Mouse (Mus musculus) midbrain, embryonic 12.5 days (tissue): ENCODE measurements around the gene Setd1b. TPM values are rescaled to one million over a fixed set of nuclear protein-coding genes. Genes with fewer than 3 reads are reported as not detected.

Experiments
- ATAC-seq: fragments of 200-750 bp; cut with Nextera tagmentation; 2 replicates; pipeline ENCODE4 v1.8.0; 2017; ENCODE audit warnings: low read depth, moderate TSS enrichment, moderate library complexity; ENCODE audit not compliant: low FRiP score
- H3K27ac ChIP-seq: fragments of 300-500 bp; sonication (generic); replicated peaks from 2 replicates; pipeline ENCODE4 v1.5.1; 2016; ENCODE audit warnings: mild to moderate bottlenecking
- H3K27me3 ChIP-seq: fragments of 300-500 bp; sonication (generic); 2 replicates; pipeline ENCODE4 v1.6.1; 2016; ENCODE audit warnings: mild to moderate bottlenecking
- H3K36me3 ChIP-seq: fragments of 300-500 bp; sonication (generic); 2 replicates; pipeline ENCODE4 v1.6.1; 2016
- H3K4me1 ChIP-seq: fragments of 300-500 bp; sonication (generic); 2 replicates; pipeline ENCODE4 v1.6.1; 2016
- H3K4me2 ChIP-seq: fragments of 300-500 bp; sonication (generic); replicated peaks from 2 replicates; pipeline ENCODE4 v1.6.1; 2016; ENCODE audit warnings: mild to moderate bottlenecking, moderate library complexity
- H3K4me3 ChIP-seq: fragments of 300-500 bp; sonication (generic); 2 replicates; pipeline ENCODE4 v1.5.1; 2016; ENCODE audit warnings: mild to moderate bottlenecking
- H3K9ac ChIP-seq: fragments of 300-500 bp; sonication (generic); replicated peaks from 2 replicates; pipeline ENCODE4 v1.6.1; 2016; ENCODE audit warnings: mild to moderate bottlenecking, moderate library complexity
- H3K9me3 ChIP-seq: fragments of 300-500 bp; sonication (generic); 2 replicates; pipeline ENCODE4 v1.6.1; 2016; ENCODE audit warnings: mild to moderate bottlenecking
- WGBS: fragments of 180-500 bp; shearing (Covaris S2); methylation state at CpG from one replicate; pipeline ENCODE4 v1.1.7; 2016; 5-methylcytosine and 5-hydroxymethylcytosine counted together
- polyA plus RNA-seq: library from polyadenylated mRNA; unstranded; fragments of >200 nt; fragmentation: Nextera tagmentation; extraction: Ambion mirVana; gene quantifications from 2 replicates; pipeline ENCODE4 v1.2.1, GENCODE M21; 2016

Gene Setd1b
- polyA plus RNA-seq, 1 experiment from 2014 or later: 13.2 TPM

DNA sequence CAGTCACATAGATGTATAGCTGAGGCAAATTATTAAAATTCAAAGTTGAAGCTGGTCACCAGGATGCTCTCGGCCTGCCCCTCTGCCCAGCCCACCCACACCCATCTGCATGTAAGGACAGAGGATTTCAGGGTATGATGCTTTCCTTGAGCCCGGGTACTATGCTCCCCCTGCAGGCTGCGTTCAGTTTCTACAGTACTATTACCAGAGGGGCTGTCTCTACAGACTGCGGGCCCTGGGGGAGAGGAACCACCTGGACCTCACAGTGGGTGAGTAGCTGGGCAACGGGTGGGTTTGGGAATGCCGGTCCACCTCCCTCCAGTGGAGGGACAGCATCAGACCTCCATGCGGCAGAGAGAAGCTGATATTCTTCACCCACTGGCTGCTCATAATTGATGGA is 27.1 kb upstream of the Setd1b start:
- Histone ChIP-seq H3K4me2 (no peak overlapping the region), H3K27ac (no peak overlapping the region), H3K9ac (no peak overlapping the region), H3K36me3 (no peaks in the 10 kb centered on the region), H3K27me3 (no peaks in the 10 kb centered on the region), H3K4me3 (no peak overlapping the region), H3K9me3 (no peaks in the 10 kb centered on the region), H3K4me1 (peaks cover 6% of the 10 kb centered on the region)
- no peak for ATAC-seq
- 37% methylated on average over 7 of the region's 7 CpGs for WGBS

DNA sequence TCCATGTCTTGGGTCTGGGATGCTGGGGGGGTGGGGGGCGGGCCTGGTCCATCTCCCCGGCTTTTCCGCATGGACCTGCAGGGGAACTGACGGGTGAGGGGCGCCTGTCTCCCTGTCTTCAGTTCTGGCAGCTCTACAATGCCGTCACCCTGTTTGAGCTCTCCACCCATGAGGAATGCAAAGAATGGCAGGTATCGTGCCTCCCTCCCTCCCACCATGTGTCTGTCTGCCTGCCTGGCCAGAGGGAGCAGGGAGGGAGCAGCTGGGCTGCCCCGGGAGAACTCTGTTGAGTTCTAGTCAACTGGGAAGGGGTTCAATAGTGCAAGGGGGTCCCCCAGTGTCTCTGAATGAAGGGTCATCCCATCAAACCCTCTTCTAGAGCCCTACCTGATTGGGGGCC is 25.9 kb upstream of the Setd1b start:
- ATAC-seq: no peak
- H3K36me3 ChIP-seq: no peaks in the 10 kb centered on the region
- peaks cover 4% of the 10 kb centered on the region; the same call in 1 of the 2 replicates for H3K4me1 ChIP-seq
- no peaks in the 10 kb centered on the region for H3K9me3 ChIP-seq
- no peaks in the 10 kb centered on the region for H3K27me3 ChIP-seq
- no peak overlapping the region for H3K4me3 ChIP-seq
- WGBS: 80% methylated on average over 8 of the region's 8 CpGs
- no peak overlapping the region for H3K9ac ChIP-seq
- no peak overlapping the region for H3K27ac ChIP-seq
- H3K4me2 ChIP-seq: no peak overlapping the region

DNA sequence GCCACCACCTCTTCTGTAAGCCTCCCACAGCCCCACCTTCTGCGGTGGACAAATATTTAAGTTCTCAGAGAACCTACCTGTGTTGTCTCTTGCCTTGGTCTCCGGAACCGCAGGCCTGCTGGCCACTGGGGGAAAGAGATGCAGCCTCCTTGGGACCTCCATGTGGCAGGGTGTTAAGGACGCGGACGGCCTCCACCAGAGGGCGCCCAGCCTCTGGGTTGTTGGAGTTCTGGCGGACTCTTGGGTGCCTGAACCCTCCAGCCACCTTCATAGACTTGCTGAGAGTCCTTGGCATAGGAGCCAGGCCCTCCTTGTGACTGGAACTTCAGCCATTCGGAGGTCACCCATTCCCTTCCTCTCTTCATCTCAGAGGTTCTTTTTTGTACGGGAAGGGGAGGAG is 24.7 kb upstream of the Setd1b start:
- 15% methylated on average over 10 of the region's 10 CpGs for WGBS
- Histone ChIP-seq H3K4me2 (no peak overlapping the region), H3K27me3 (no peaks in the 10 kb centered on the region), H3K9ac (no peak overlapping the region), H3K36me3 (0 out of 2 replicates have a peak, but pooled peaks cover 2% of the 10 kb centered on the region), H3K27ac (no peak overlapping the region), H3K4me1 (peaks cover 4% of the 10 kb centered on the region; the same call in 1 of the 2 replicates), H3K9me3 (no peaks in the 10 kb centered on the region), H3K4me3 (no peak overlapping the region)
- 0 out of 2 replicates have a peak, but pooled peaks have one; percentile 62 for ATAC-seq

DNA sequence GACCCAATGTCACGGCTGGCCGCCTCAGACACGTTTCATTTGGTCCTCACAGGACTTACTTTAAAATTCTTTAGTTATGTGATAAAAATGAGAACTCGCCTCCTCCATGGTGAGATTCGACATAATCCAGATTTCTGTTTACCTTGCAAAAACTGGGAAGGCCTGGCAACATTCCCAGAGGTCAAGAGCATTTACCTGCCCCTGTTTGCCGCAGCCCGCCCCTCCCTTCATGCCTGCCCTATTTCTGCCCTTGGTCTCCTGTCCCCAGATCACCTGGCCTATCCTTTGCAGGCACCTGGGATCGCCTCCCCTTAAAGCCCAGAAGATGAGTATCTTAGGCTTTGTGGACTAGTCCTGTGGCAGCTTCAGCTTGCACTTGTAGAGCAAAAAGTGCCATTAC is 24.2 kb upstream of the Setd1b start:
- ATAC-seq: no peak
- WGBS: 86% methylated on average over 8 of the region's 8 CpGs

DNA sequence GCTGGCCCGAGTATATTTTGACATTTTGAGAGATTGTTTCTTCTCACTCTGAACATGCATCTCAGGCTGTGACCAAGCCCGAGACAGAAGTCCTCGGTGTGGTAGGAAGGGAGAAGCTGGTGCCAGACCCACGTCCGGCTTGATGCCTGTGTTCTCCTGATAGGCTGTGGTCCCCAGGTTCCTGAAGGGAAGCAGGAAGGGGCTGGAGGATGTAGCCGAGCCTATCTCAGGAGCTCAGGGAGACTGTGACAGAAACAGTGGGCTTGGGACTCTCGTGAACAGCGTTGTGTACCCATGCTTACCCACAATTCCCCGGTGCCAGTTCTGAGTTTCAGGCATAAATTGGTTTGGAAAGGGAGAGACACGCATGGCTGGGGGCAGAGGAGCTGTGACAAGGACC is 23.2 kb upstream of the Setd1b start:
- Histone ChIP-seq H3K27me3 (no peaks in the 10 kb centered on the region), H3K4me1 (peaks cover 4% of the 10 kb centered on the region; the same call in 1 of the 2 replicates), H3K9me3 (no peaks in the 10 kb centered on the region), H3K4me2 (no peak overlapping the region), H3K27ac (no peak overlapping the region), H3K36me3 (peaks cover 17% of the 10 kb centered on the region), H3K4me3 (no peak overlapping the region), H3K9ac (no peak overlapping the region)
- ATAC-seq: no peak
- WGBS: 85% methylated on average over 10 of the region's 10 CpGs

More for the DNA sequence above, 24.2 kb upstream of the Setd1b start:
- Histone ChIP-seq H3K27ac (no peak overlapping the region), H3K27me3 (no peaks in the 10 kb centered on the region), H3K4me2 (no peak overlapping the region), H3K9me3 (no peaks in the 10 kb centered on the region), H3K36me3 (0 out of 2 replicates have a peak, but pooled peaks cover 7% of the 10 kb centered on the region), H3K4me3 (no peak overlapping the region), H3K9ac (no peak overlapping the region), H3K4me1 (peaks cover 4% of the 10 kb centered on the region; the same call in 1 of the 2 replicates)

DNA sequence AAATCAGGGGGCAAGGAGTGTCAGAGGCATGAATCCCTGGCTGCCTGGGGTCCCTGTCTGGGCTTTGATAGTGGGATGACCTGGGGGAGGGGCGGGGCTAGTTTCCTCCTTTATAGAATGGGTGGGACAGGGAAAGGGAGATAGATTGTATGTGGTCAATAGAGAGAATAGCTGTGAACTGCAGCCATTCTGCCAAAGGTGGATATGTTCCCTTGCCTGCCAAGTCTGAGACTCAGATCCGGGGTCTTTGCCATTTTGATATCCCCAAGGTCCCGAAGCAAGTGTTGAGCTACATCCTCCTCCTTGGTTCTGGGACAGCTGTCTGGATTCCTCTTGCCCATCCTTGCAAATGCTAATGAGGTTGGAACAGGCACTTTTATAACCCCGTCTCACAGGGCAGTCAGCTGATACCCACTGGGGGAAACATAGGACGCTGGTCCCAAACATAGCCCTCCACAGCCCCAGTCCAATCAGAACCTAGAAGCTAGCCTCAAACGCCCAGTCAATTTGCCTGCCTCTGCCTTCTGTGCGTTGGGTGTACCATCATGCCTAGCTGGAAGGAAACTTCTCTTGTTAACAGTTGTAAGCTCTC is 21.3 kb upstream of the Setd1b start:
- no peak overlapping the region for H3K27ac ChIP-seq
- peaks cover 27% of the 10 kb centered on the region for H3K36me3 ChIP-seq
- H3K4me2 ChIP-seq: no peak overlapping the region
- no peak overlapping the region for H3K4me3 ChIP-seq
- 69% methylated on average over 7 of the region's 7 CpGs for WGBS
- H3K9me3 ChIP-seq: no peaks in the 10 kb centered on the region
- no peak overlapping the region for H3K9ac ChIP-seq
- peaks cover 4% of the 10 kb centered on the region; the same call in 1 of the 2 replicates for H3K4me1 ChIP-seq
- no peak for ATAC-seq
- H3K27me3 ChIP-seq: no peaks in the 10 kb centered on the region

DNA sequence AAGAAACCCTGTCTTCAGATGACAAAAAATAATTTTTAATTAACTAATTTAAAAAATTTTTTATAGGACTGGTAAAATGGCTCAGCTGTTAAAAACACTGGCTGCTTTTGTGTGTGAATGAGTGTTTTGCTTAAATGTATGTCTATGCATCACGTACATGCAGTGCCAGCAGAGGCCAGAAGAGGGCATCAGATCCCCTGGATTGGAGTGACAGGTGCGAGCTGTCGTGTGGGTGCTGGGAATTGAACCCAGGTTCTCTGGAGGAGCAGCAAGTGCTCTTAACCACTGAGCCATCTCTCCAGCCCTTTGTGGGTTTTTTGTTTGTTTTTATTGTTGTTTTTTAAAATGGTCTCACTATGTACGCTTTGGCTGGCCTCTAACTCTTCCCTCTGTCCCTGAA is 19.8 kb upstream of the Setd1b start:
- Histone ChIP-seq H3K4me3 (no peak overlapping the region), H3K4me2 (no peak overlapping the region), H3K4me1 (peaks cover 4% of the 10 kb centered on the region; the same call in 1 of the 2 replicates), H3K27me3 (no peaks in the 10 kb centered on the region), H3K27ac (no peak overlapping the region), H3K9me3 (no peaks in the 10 kb centered on the region), H3K9ac (no peak overlapping the region), H3K36me3 (peaks cover 32% of the 10 kb centered on the region)
- WGBS: 93% methylated on average over 4 of the region's 4 CpGs
- ATAC-seq: no peak

DNA sequence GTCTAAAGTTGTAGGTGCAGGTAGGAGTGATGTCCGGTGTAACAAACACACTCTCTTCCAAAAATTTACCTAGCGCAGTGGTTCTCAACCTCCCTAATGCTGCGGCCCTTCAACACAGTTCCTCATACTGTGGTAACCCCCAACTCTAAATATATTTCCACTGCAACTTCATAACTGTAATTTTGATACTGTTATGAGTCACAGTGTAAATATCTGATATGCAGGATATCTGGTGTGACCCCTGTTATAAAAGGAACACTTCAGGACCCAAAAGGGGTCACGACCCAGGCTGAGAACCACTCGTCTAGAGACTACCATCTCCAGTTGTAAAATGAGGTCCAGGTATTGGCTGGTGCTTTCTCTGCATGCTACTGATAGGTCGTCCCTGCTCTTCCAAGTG is 16.9 kb upstream of the Setd1b start:
- WGBS: 84% methylated on average over 6 of the region's 6 CpGs

DNA sequence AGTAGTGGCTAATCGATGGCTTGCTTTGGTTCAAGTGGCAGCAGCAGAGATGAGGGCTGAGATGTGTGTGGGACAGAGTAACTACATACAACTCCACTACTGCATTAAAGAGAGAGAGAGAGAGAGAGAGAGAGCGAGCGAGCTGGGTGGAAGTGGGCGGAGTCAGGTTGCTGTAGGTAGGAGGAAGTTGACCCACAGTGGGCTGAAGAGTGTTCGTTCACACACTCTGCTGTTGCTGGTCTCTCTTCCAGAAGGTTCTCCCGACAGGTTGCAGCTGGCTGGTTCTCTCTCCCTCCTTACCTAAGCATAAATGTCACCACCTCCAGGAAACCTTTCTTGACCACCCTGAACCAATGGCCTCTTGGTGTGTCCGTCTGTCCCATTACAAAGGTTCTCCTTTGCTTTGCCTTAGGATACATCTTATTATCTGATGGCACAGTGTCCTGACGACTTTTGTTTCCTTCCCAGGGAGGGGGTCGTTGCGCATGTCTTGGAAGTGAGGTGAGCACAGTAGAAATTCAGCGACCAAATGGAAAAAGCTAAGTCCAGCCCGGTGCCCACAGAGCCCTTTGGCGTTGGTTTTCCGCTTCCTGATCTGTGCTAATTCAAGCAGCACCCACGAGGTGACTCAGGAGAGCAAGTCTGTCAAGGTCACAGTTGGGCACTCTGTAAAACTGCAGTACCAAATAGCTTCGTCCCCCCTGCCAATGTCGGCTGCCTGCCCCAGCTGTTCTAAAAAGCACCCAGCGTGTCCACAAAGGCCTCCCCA is 16.2 kb upstream of the Setd1b start:
- WGBS: 87% methylated on average over 18 of the region's 18 CpGs
- Histone ChIP-seq H3K9ac (no peak overlapping the region), H3K36me3 (peaks cover 63% of the 10 kb centered on the region), H3K9me3 (no peaks in the 10 kb centered on the region), H3K27ac (no peak overlapping the region), H3K27me3 (no peaks in the 10 kb centered on the region), H3K4me1 (peaks cover 3% of the 10 kb centered on the region; the same call in 1 of the 2 replicates), H3K4me3 (no peak overlapping the region), H3K4me2 (no peak overlapping the region)
- ATAC-seq: no peak

More for the DNA sequence above, 16.9 kb upstream of the Setd1b start:
- Histone ChIP-seq H3K4me1 (peaks cover 4% of the 10 kb centered on the region; the same call in 1 of the 2 replicates), H3K36me3 (peaks cover 59% of the 10 kb centered on the region), H3K4me2 (no peak overlapping the region), H3K9ac (no peak overlapping the region), H3K27me3 (no peaks in the 10 kb centered on the region), H3K4me3 (no peak overlapping the region), H3K27ac (no peak overlapping the region), H3K9me3 (no peaks in the 10 kb centered on the region)
- no peak for ATAC-seq

DNA sequence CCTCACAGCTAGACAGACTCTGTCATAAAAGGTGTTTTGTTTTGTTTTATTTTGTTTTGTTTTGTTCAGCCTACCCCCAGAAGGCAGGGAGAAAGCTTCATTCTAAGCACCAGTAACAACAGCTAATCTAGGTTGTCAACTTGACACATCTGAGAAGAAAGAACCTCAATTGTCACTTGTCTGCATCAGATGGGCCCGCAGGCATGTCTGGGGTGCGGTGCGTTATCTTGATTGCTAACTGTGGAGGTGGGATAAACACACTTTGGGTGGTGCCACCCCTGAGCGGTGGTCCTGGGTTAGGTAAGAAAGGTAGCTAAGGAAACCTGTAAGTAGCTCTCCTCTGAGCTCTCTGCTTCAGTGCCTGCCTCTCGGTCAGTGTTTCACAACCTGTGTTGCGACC is 15.0 kb upstream of the Setd1b start:
- 85% methylated on average over 6 of the region's 6 CpGs for WGBS
- H3K27ac ChIP-seq: no peak overlapping the region
- H3K36me3 ChIP-seq: peaks cover 68% of the 10 kb centered on the region

DNA sequence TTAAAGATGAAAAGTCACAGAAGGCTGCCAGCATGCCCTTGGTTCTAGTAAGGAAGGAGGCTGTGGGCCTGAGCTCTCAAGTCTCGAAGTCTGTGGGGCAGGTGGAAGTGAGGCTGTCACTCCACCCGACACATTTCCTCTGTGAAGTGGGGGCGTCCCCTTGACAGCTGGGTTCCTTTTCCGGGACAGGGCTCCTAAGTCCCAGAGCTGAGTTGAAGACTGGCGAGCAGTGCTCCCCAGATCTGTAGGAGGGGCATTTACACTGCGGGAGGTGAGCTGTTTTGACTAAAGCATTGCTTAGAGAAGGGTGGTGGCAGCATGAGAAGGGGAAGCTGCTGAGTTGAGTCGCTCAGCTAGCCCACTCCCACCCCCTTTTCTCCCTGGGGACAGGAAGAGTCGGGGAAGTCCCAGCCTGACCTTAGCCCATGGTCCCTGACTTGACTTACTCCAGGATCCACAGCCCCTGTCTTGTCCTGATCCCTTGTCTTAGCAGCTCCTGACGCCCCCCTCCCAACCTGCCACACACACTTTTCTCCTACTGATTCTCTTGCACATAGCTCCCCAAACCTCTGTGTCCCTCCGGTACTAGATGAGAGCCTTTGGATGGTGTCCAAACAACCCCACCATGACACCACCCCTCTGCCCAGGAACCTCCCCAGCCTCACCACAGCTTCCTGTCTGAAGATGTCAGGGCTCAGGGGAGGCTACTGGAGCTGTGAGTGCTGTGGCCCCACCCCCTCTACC is 13.4 kb upstream of the Setd1b start:
- 58% methylated on average over 10 of the region's 10 CpGs for WGBS
- H3K4me2 ChIP-seq: no peak overlapping the region
- peaks cover 7% of the 10 kb centered on the region; the same call in 1 of the 2 replicates for H3K27me3 ChIP-seq
- no peaks in the 10 kb centered on the region for H3K9me3 ChIP-seq
- no peak overlapping the region for H3K4me3 ChIP-seq
- H3K9ac ChIP-seq: no peak overlapping the region
- H3K36me3 ChIP-seq: peaks cover 58% of the 10 kb centered on the region
- peaks cover 23% of the 10 kb centered on the region for H3K4me1 ChIP-seq
- ATAC-seq: no peak
- H3K27ac ChIP-seq: no peak overlapping the region

More for the DNA sequence above, 15.0 kb upstream of the Setd1b start:
- Histone ChIP-seq H3K27me3 (peaks cover 7% of the 10 kb centered on the region; the same call in 1 of the 2 replicates), H3K9me3 (no peaks in the 10 kb centered on the region), H3K4me1 (peaks cover 8% of the 10 kb centered on the region), H3K4me3 (no peak overlapping the region), H3K4me2 (no peak overlapping the region), H3K9ac (no peak overlapping the region; the same call in 1 of the 2 replicates)
- ATAC-seq: no peak
